Mouse (Mus musculus): ENCODE results near the gene C2cd4b. TPM values are rescaled to one million over a fixed set of nuclear protein-coding genes. Genes with fewer than 3 reads are reported as not detected.

Gene C2cd4b
- polyA plus RNA-seq, 1 experiment = 1.7 TPM

- Histone ChIP-seq H3K4me3 (ENCODE audit: control insufficient read depth, insufficient read depth, low read length) (no peak overlapping the region), H3K27ac (ENCODE audit: control insufficient read depth, insufficient read depth, low read length) (no peak overlapping the region), H3K36me3 (ENCODE audit: control insufficient read depth, insufficient read depth, low read length) (no peaks in the 10 kb centered on the region), H3K27me3 (ENCODE audit: control insufficient read depth, insufficient read depth, low read length) (no peaks in the 10 kb centered on the region), H3K4me1 (replicated peaks; ENCODE audit: control insufficient read depth, insufficient read depth, low read length) (no peaks in the 10 kb centered on the region)
- WGBS = 84% methylated on average over 4 of the region's 4 CpGs
- DNase-seq = no peak
- TF ChIP-seq CTCF (IDR thresholded peaks at IDR 0.05; ENCODE audit: borderline replicate concordance, control insufficient read depth, extremely low read depth, insufficient read depth, low read length, poor library complexity) = no peak
- no peak for TF ChIP-seq POLR2A (IDR thresholded peaks at IDR 0.05; ENCODE audit: control insufficient read depth, extremely low read depth, insufficient read depth, low read length, poor library complexity)
Observed at GRCm38 (mm10) chr9:67768843-67769242, 9.6 kb downstream of the C2cd4b start.

- H3K27ac ChIP-seq (ENCODE audit: control insufficient read depth, insufficient read depth, low read length) = no peak overlapping the region
- no peaks in the 10 kb centered on the region for H3K27me3 ChIP-seq (ENCODE audit: control insufficient read depth, insufficient read depth, low read length)
- WGBS = 85% methylated on average over 1 of the region's 1 CpGs
- no peaks in the 10 kb centered on the region for H3K4me1 ChIP-seq (replicated peaks; ENCODE audit: control insufficient read depth, insufficient read depth, low read length)
- H3K36me3 ChIP-seq (ENCODE audit: control insufficient read depth, insufficient read depth, low read length) = no peaks in the 10 kb centered on the region
- DNase-seq = no peak
- no peak overlapping the region for H3K4me3 ChIP-seq (ENCODE audit: control insufficient read depth, insufficient read depth, low read length)
- no peak for TF ChIP-seq POLR2A (IDR thresholded peaks at IDR 0.05; ENCODE audit: control insufficient read depth, extremely low read depth, insufficient read depth, low read length, poor library complexity)
- TF ChIP-seq CTCF (IDR thresholded peaks at IDR 0.05; ENCODE audit: borderline replicate concordance, control insufficient read depth, extremely low read depth, insufficient read depth, low read length, poor library complexity) = no peak
Observed at GRCm38 (mm10) chr9:67769401-67769800, 10.2 kb downstream of the C2cd4b start.

GRCm38 (mm10) chr9:67771293-67771692 is 12.1 kb downstream of the C2cd4b start:
- TF ChIP-seq POLR2A (IDR thresholded peaks at IDR 0.05; ENCODE audit: control insufficient read depth, extremely low read depth, insufficient read depth, low read length, poor library complexity) = no peak
- TF ChIP-seq CTCF (IDR thresholded peaks at IDR 0.05; ENCODE audit: borderline replicate concordance, control insufficient read depth, extremely low read depth, insufficient read depth, low read length, poor library complexity) = no peak
- Histone ChIP-seq H3K27ac (ENCODE audit: control insufficient read depth, insufficient read depth, low read length) (no peak overlapping the region), H3K27me3 (ENCODE audit: control insufficient read depth, insufficient read depth, low read length) (no peaks in the 10 kb centered on the region), H3K4me3 (ENCODE audit: control insufficient read depth, insufficient read depth, low read length) (no peak overlapping the region), H3K4me1 (replicated peaks; ENCODE audit: control insufficient read depth, insufficient read depth, low read length) (no peaks in the 10 kb centered on the region), H3K36me3 (ENCODE audit: control insufficient read depth, insufficient read depth, low read length) (no peaks in the 10 kb centered on the region)
- DNase-seq = no peak
- WGBS = 63% methylated on average over 7 of the region's 7 CpGs

- no peak for DNase-seq
- no peaks in the 10 kb centered on the region for H3K36me3 ChIP-seq (ENCODE audit: control insufficient read depth, insufficient read depth, low read length)
- no peak for TF ChIP-seq CTCF (IDR thresholded peaks at IDR 0.05; ENCODE audit: borderline replicate concordance, control insufficient read depth, extremely low read depth, insufficient read depth, low read length, poor library complexity)
- no peak for TF ChIP-seq POLR2A (IDR thresholded peaks at IDR 0.05; ENCODE audit: control insufficient read depth, extremely low read depth, insufficient read depth, low read length, poor library complexity)
- 22% methylated on average over 6 of the region's 6 CpGs for WGBS
- no peaks in the 10 kb centered on the region for H3K4me1 ChIP-seq (replicated peaks; ENCODE audit: control insufficient read depth, insufficient read depth, low read length)
- no peaks in the 10 kb centered on the region for H3K27me3 ChIP-seq (ENCODE audit: control insufficient read depth, insufficient read depth, low read length)
- H3K27ac ChIP-seq (ENCODE audit: control insufficient read depth, insufficient read depth, low read length) = no peak overlapping the region
- no peak overlapping the region for H3K4me3 ChIP-seq (ENCODE audit: control insufficient read depth, insufficient read depth, low read length)
Observed at GRCm38 (mm10) chr9:67774201-67774600, 15.0 kb downstream of the C2cd4b start.

- Histone ChIP-seq H3K27me3 (ENCODE audit: control insufficient read depth, insufficient read depth, low read length) (no peaks in the 10 kb centered on the region), H3K27ac (ENCODE audit: control insufficient read depth, insufficient read depth, low read length) (no peak overlapping the region), H3K4me1 (replicated peaks; ENCODE audit: control insufficient read depth, insufficient read depth, low read length) (no peaks in the 10 kb centered on the region), H3K36me3 (ENCODE audit: control insufficient read depth, insufficient read depth, low read length) (no peaks in the 10 kb centered on the region), H3K4me3 (ENCODE audit: control insufficient read depth, insufficient read depth, low read length) (no peak overlapping the region)
- WGBS = 33% methylated on average over 8 of the region's 8 CpGs
- DNase-seq = no peak
- TF ChIP-seq CTCF (IDR thresholded peaks at IDR 0.05; ENCODE audit: borderline replicate concordance, control insufficient read depth, extremely low read depth, insufficient read depth, low read length, poor library complexity) (no peak), POLR2A (IDR thresholded peaks at IDR 0.05; ENCODE audit: control insufficient read depth, extremely low read depth, insufficient read depth, low read length, poor library complexity) (no peak)
Observed at GRCm38 (mm10) chr9:67778553-67778952, 19.3 kb downstream of the C2cd4b start.

GRCm38 (mm10) chr9:67782786-67783185 is 23.5 kb downstream of the C2cd4b start:
- no peak overlapping the region for H3K4me3 ChIP-seq (ENCODE audit: control insufficient read depth, insufficient read depth, low read length)
- no peaks in the 10 kb centered on the region for H3K27me3 ChIP-seq (ENCODE audit: control insufficient read depth, insufficient read depth, low read length)

GRCm38 (mm10) chr9:67783464-67783863 is 24.2 kb downstream of the C2cd4b start:
- no peaks in the 10 kb centered on the region for H3K36me3 ChIP-seq (ENCODE audit: control insufficient read depth, insufficient read depth, low read length)
- no peaks in the 10 kb centered on the region for H3K4me1 ChIP-seq (replicated peaks; ENCODE audit: control insufficient read depth, insufficient read depth, low read length)
- no peak for DNase-seq
- no peaks in the 10 kb centered on the region for H3K27me3 ChIP-seq (ENCODE audit: control insufficient read depth, insufficient read depth, low read length)
- 88% methylated on average over 3 of the region's 3 CpGs for WGBS
- H3K4me3 ChIP-seq (ENCODE audit: control insufficient read depth, insufficient read depth, low read length) = no peak overlapping the region
- no peak overlapping the region for H3K27ac ChIP-seq (ENCODE audit: control insufficient read depth, insufficient read depth, low read length)
- TF ChIP-seq POLR2A (IDR thresholded peaks at IDR 0.05; ENCODE audit: control insufficient read depth, extremely low read depth, insufficient read depth, low read length, poor library complexity) (no peak), CTCF (IDR thresholded peaks at IDR 0.05; ENCODE audit: borderline replicate concordance, control insufficient read depth, extremely low read depth, insufficient read depth, low read length, poor library complexity) (no peak)

More at GRCm38 (mm10) chr9:67782786-67783185, 23.5 kb downstream of the C2cd4b start:
- Histone ChIP-seq H3K27ac (ENCODE audit: control insufficient read depth, insufficient read depth, low read length) (no peak overlapping the region), H3K4me1 (replicated peaks; ENCODE audit: control insufficient read depth, insufficient read depth, low read length) (no peaks in the 10 kb centered on the region), H3K36me3 (ENCODE audit: control insufficient read depth, insufficient read depth, low read length) (no peaks in the 10 kb centered on the region)
- no peak for TF ChIP-seq CTCF (IDR thresholded peaks at IDR 0.05; ENCODE audit: borderline replicate concordance, control insufficient read depth, extremely low read depth, insufficient read depth, low read length, poor library complexity)
- no peak for TF ChIP-seq POLR2A (IDR thresholded peaks at IDR 0.05; ENCODE audit: control insufficient read depth, extremely low read depth, insufficient read depth, low read length, poor library complexity)
- WGBS = 83% methylated on average over 6 of the region's 6 CpGs
- DNase-seq = no peak
